Comparison of ENCODE assay signal across 13 mouse cellular contexts in the genomic region with DNA sequence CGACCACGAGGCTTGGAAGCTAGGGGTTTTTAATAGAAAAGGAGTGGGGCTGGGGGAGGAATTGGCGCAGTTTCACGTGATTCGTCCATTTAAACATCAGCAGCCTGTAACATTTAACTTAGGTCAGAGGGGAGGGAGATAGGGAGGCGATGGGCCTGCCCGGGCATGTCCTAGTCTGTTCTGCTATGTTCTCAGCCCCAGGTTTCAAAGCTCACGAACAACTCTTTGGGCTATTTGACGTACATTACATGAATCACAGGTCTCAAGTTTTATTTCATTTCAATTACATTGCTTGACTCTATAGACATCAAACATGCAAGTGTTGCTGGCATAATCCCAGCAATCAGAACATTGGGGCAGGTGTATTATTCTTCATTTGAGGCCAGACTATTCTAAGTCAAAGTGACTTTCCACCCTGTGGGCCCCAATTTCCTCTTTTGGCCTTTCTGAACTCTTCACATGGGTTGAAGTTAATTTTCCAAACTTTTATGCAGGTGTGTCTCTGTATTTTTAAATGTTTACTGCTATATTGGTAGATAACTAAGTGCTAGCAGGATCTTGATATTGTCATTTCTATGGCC. TPM values are rescaled to one million over a fixed set of nuclear protein-coding genes. Genes with fewer than 3 reads are reported as not detected.
DNase-seq lines count a peak whose midpoint lies in the region; ATAC-seq lines count a peak whose summit lies in the region.
"Not testable (repeated sequence)": the region's sequence is repeated elsewhere in the genome, so short reads cannot be mapped to it uniquely, and the experiment has no call there.
"Had no signal": no experiment of that assay in that cellular context is flagged by ENCODE, and none has a peak within 500 bp of the region (broad histone marks: within the 10 kb centered on the region; RNA-seq: fewer than 3 reads in every experiment).

No protein-coding gene starts in this region.

- WGBS in heart, embryonic 11.5 days (ENCODE audit: insufficient replicate concordance) = 77% methylated on average over 9 of the region's 9 CpGs
- WGBS in hindbrain, embryonic 11.5 days = 84% methylated on average over 9 of the region's 9 CpGs
- 77% methylated on average over 9 of the region's 9 CpGs for WGBS in limb, embryonic 15.5 days
- WGBS in lung, embryonic 15.5 days = 74% methylated on average over 9 of the region's 9 CpGs
- 81% methylated on average over 9 of the region's 9 CpGs for WGBS in stomach, embryonic 15.5 days

- not testable (repeated sequence) for H3K36me3 ChIP-seq in heart, embryonic 11.5 days (ENCODE audit: control insufficient read depth, insufficient read depth, low read length); hindbrain, embryonic 11.5 days (ENCODE audit: control insufficient read depth, insufficient read depth, low read length); limb, embryonic 15.5 days; lung, embryonic 15.5 days; stomach, embryonic 15.5 days

- not testable (repeated sequence) for H3K9ac ChIP-seq in heart, embryonic 11.5 days (ENCODE audit: low read depth, low read length); hindbrain, embryonic 11.5 days (ENCODE audit: low read depth, low read length); limb, embryonic 15.5 days; lung, embryonic 15.5 days; stomach, embryonic 15.5 days

- H3K27ac ChIP-seq in heart, embryonic 11.5 days (ENCODE audit: low read depth, low read length); hindbrain, embryonic 11.5 days (ENCODE audit: low read depth, low read length); limb, embryonic 15.5 days; lung, embryonic 15.5 days; stomach, embryonic 15.5 days: not testable (repeated sequence)

- H3K4me1 ChIP-seq in heart, embryonic 11.5 days (ENCODE audit: control insufficient read depth, insufficient read depth, low read length); hindbrain, embryonic 11.5 days (replicated peaks; ENCODE audit: control insufficient read depth, insufficient read depth, low read length); limb, embryonic 15.5 days; lung, embryonic 15.5 days; stomach, embryonic 15.5 days: not testable (repeated sequence)

- H3K9me3 ChIP-seq in heart, embryonic 11.5 days (replicated peaks; ENCODE audit: control insufficient read depth, low read length) = peaks cover 34% of the 10 kb centered on the region
- peaks cover 34% of the 10 kb centered on the region for H3K9me3 ChIP-seq in hindbrain, embryonic 11.5 days (ENCODE audit: control insufficient read depth, low read length)
- peaks cover 43% of the 10 kb centered on the region for H3K9me3 ChIP-seq in limb, embryonic 15.5 days
- peaks cover 56% of the 10 kb centered on the region for H3K9me3 ChIP-seq in lung, embryonic 15.5 days
- peaks cover 23% of the 10 kb centered on the region for H3K9me3 ChIP-seq in stomach, embryonic 15.5 days

- not testable (repeated sequence) for H3K4me3 ChIP-seq in heart, embryonic 11.5 days (ENCODE audit: low read depth, low read length); hindbrain, embryonic 11.5 days (ENCODE audit: low read depth, low read length); limb, embryonic 15.5 days; lung, embryonic 15.5 days; stomach, embryonic 15.5 days (replicated peaks)

- H3K27me3 ChIP-seq in heart, embryonic 11.5 days (ENCODE audit: control insufficient read depth, insufficient read depth, low read length); hindbrain, embryonic 11.5 days (ENCODE audit: control insufficient read depth, insufficient read depth, low read length); limb, embryonic 15.5 days; lung, embryonic 15.5 days; stomach, embryonic 15.5 days (replicated peaks): not testable (repeated sequence)

- not testable (repeated sequence) for H3K4me2 ChIP-seq in heart, embryonic 11.5 days; hindbrain, embryonic 11.5 days (replicated peaks; ENCODE audit: low read depth, low read length); limb, embryonic 15.5 days; lung, embryonic 15.5 days; stomach, embryonic 15.5 days

- DNase-seq in ES-CJ7 (ENCODE audit: low read depth, low spot score) (peak; percentile 31), R1 (ENCODE audit: low read depth, low spot score) (peak; percentile 75)
- DNase-seq in hindbrain, embryonic 11.5 days (ENCODE audit: low spot score) = not testable (repeated sequence)

- ATAC-seq in heart, embryonic 11.5 days (replicated peaks; ENCODE audit: insufficient number of reproducible peaks, low FRiP score, low TSS enrichment) = peak; percentile 10; the same call in 1 of the 2 replicates
- peak; percentile 15; the same call in 1 of the 2 replicates for ATAC-seq in hindbrain, embryonic 11.5 days (ENCODE audit: low FRiP score)
- ATAC-seq in limb, embryonic 15.5 days (ENCODE audit: insufficient number of reproducible peaks, low FRiP score, low TSS enrichment, low read depth) = peak; percentile 66; the same call in 1 of the 2 replicates
- ATAC-seq in lung, embryonic 15.5 days (ENCODE audit: borderline replicate concordance, extremely low read depth, low FRiP score, low TSS enrichment) = 0 out of 2 replicates have a peak, but pooled peaks have one; percentile 49
- ATAC-seq in stomach, embryonic 15.5 days (ENCODE audit: insufficient read depth, low FRiP score, low read depth) = 0 out of 2 replicates have a peak, but pooled peaks have one; percentile 14

RNA-seq across cellular contexts. Expression of a gene that starts 4.0 kb away (rescaled TPM):
- polyA plus RNA-seq in heart, embryonic 11.5 days (2014; fragmentation: Nextera tagmentation; extraction: Ambion mirVana) = 0.14 TPM in 1 of 2 replicates, not detected in the other
- polyA plus RNA-seq in hindbrain, embryonic 11.5 days (2014; fragmentation: Nextera tagmentation; extraction: Ambion mirVana) = 0.19 TPM in 1 of 2 replicates, not detected in the other
- polyA plus RNA-seq in limb, embryonic 15.5 days (2015; fragmentation: Nextera tagmentation; extraction: Ambion mirVana) = 0.05 and 0.07 TPM in 2 replicates
- 0.20 TPM in 1 of 2 replicates, not detected in the other for polyA plus RNA-seq in lung, embryonic 15.5 days (2015; fragmentation: Nextera tagmentation; extraction: Ambion mirVana)
- polyA plus RNA-seq in stomach, embryonic 15.5 days (2015; fragmentation: Nextera tagmentation; extraction: Ambion mirVana) = 0.09 TPM in 1 of 2 replicates, not detected in the other
- polyA plus RNA-seq: adrenal gland, adult 2 months; embryonic facial prominence, embryonic 11.5 days; forebrain, embryonic 11.5 days; forebrain, embryonic 15.5 days; forebrain, postnatal 0 days; G1E had no signal

RNA-seq across cellular contexts. Expression of a gene that starts 49.0 kb away (rescaled TPM):
- 4.5 and 6.0 TPM in 2 replicates for polyA plus RNA-seq in heart, embryonic 11.5 days (2014; fragmentation: Nextera tagmentation; extraction: Ambion mirVana)
- polyA plus RNA-seq in hindbrain, embryonic 11.5 days (2014; fragmentation: Nextera tagmentation; extraction: Ambion mirVana) = 3.6 and 3.9 TPM in 2 replicates
- polyA plus RNA-seq in limb, embryonic 15.5 days (2015; fragmentation: Nextera tagmentation; extraction: Ambion mirVana) = 2.4 and 3.3 TPM in 2 replicates
- 1.1 and 1.2 TPM in 2 replicates for polyA plus RNA-seq in lung, embryonic 15.5 days (2015; fragmentation: Nextera tagmentation; extraction: Ambion mirVana)
- polyA plus RNA-seq in stomach, embryonic 15.5 days (2015; fragmentation: Nextera tagmentation; extraction: Ambion mirVana) = 2.8 and 2.9 TPM in 2 replicates

Comparison
In these comparisons a context has a peak if more than half of its experiments do, and no peak if none do; other contexts are left out.
1. ATAC-seq: peak in every context shown above with its lines; median percentile 66 in limb, embryonic 15.5 days; 49 in lung, embryonic 15.5 days; 15 in hindbrain, embryonic 11.5 days; 14 in stomach, embryonic 15.5 days; 10 in heart, embryonic 11.5 days.